Mouse (Mus musculus) neural tube, embryonic 11.5 days (tissue): ENCODE measurements around the gene Fam213a. TPM values are rescaled to one million over a fixed set of nuclear protein-coding genes. Genes with fewer than 3 reads are reported as not detected.
A peak's percentile ranks its signal among the peaks of the same experiment; 100 is the strongest.

Experiments used
- ATAC-seq: fragments of 200-750 bp; cut with Nextera tagmentation; 2 replicates; pipeline ENCODE4 v1.8.0; 2017; ENCODE audit warnings: moderate number of reproducible peaks, mild to moderate bottlenecking, moderate TSS enrichment, moderate library complexity; ENCODE audit not compliant: insufficient read depth, low FRiP score, low TSS enrichment
- DNase-seq: peaks from one replicate; pipeline ENCODE4 v3.0.0-alpha.2; 2015; ENCODE audit warnings: low spot score
- H3K27ac ChIP-seq: fragments of 300-500 bp; sonication (generic); 2 replicates; pipeline ENCODE4 v1.5.1; 2014; ENCODE audit warnings: low read depth, mild to moderate bottlenecking, low read length
- H3K27me3 ChIP-seq: fragments of 300-500 bp; sonication (generic); 2 replicates; pipeline ENCODE4 v1.6.1; 2014; ENCODE audit warnings: mild to moderate bottlenecking, low read length, mixed read lengths; ENCODE audit not compliant: control insufficient read depth, insufficient read depth
- H3K36me3 ChIP-seq: fragments of 300-500 bp; sonication (generic); 2 replicates; pipeline ENCODE4 v1.6.1; 2014; ENCODE audit warnings: mild to moderate bottlenecking, low read length, moderate library complexity, mixed read lengths; ENCODE audit not compliant: control insufficient read depth, insufficient read depth
- H3K4me1 ChIP-seq: fragments of 300-500 bp; sonication (generic); 2 replicates; pipeline ENCODE4 v1.6.1; 2014; ENCODE audit warnings: low read length, mixed read lengths; ENCODE audit not compliant: control insufficient read depth, insufficient read depth
- H3K4me2 ChIP-seq: fragments of 300-500 bp; sonication (generic); 2 replicates; pipeline ENCODE4 v1.6.1; 2014; ENCODE audit warnings: low read depth, mild to moderate bottlenecking, moderate library complexity
- H3K4me3 ChIP-seq: fragments of 300-500 bp; sonication (generic); 2 replicates; pipeline ENCODE4 v1.5.1; 2014; ENCODE audit warnings: low read depth, low read length
- H3K9ac ChIP-seq: fragments of 300-500 bp; sonication (generic); 2 replicates; pipeline ENCODE4 v1.6.1; 2014; ENCODE audit warnings: mild to moderate bottlenecking, low read length
- H3K9me3 ChIP-seq: fragments of 300-500 bp; sonication (generic); 2 replicates; pipeline ENCODE4 v1.6.1; 2016; ENCODE audit warnings: low read length; ENCODE audit not compliant: control insufficient read depth
- WGBS: fragments of 180-500 bp; shearing (Covaris S2); extraction: QIAGEN DNeasy Blood & Tissue Kit; methylation state at CpG from one replicate; pipeline ENCODE4 v1.1.7; 2014; 5-methylcytosine and 5-hydroxymethylcytosine counted together
- polyA plus RNA-seq: library from polyadenylated mRNA; unstranded; fragments of >200 nt; fragmentation: Nextera tagmentation; extraction: Ambion mirVana; gene quantifications from 2 replicates; pipeline ENCODE4 v1.2.1, GENCODE M21; 2014

Gene Fam213a
- polyA plus RNA-seq, 1 experiment from 2014 or later = 48.5 TPM

GRCm38 (mm10) chr14:40967598-40967900 lies 46.0 kb downstream of the Fam213a start:
- no peaks in the 10 kb centered on the region for H3K36me3 ChIP-seq
- H3K9me3 ChIP-seq = no peaks in the 10 kb centered on the region
- DNase-seq (no peak), ATAC-seq (no peak)
- peak overlapping the region; percentile 61 for H3K4me2 ChIP-seq
- H3K27me3 ChIP-seq = no peaks in the 10 kb centered on the region
- H3K27ac ChIP-seq = peak overlapping the region; percentile 69
- peak overlapping the region; percentile 66 for H3K9ac ChIP-seq
- peak overlapping the region; percentile 89 for H3K4me3 ChIP-seq
- H3K4me1 ChIP-seq = peaks cover 14% of the 10 kb centered on the region
- WGBS = 3% methylated on average over 6 of the region's 6 CpGs

DNA sequence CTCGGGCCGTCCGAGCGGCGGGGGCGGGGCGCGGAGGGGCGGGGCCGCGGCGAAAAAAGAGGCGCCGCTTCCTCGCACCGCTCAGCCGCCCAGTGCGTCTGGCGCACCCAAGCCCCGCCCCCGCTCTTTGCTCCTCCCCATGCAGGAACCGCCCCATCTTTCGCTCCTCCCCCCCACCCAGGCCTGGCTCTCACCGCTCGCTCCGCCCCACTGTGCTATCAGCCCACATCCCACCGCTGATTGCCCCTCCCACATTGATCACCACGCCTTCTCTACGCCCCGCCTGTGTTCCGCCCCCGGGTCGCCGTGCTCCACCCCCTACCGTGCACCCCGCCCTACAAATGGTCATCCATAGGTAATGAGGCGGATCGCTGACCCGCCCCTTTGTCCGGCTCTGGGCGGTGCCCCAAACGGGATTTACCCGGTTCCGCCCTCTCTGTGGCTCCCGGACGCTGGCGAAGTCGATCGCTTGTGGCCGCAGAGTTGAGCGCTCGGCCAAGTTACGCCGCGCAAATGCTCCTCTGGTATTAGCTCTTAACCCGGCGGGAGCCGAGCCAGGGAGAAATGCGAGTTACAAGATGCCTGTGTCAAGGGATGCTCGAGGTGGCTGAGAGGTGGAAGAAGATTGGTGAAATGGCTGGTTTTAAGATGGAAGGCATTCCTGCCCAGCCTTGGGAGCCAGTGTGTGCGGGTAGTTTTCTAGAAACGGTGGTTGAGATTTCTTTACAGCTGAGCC lies 46.6 kb downstream of the Fam213a start:
- Histone ChIP-seq H3K4me1 (peaks cover 19% of the 10 kb centered on the region), H3K4me2 (peak overlapping the region; percentile 85), H3K9ac (peak overlapping the region; percentile 93), H3K36me3 (no peaks in the 10 kb centered on the region), H3K27me3 (no peaks in the 10 kb centered on the region), H3K4me3 (peak overlapping the region; percentile 89), H3K9me3 (no peaks in the 10 kb centered on the region), H3K27ac (peak overlapping the region; percentile 83)
- ATAC-seq (peak; percentile 92), DNase-seq (peak; percentile 96)
- under 1% methylated on average over 52 of the region's 62 CpGs for WGBS

GRCm38 (mm10) chr14:40966392-40966861 lies 47.2 kb downstream of the Fam213a start, which contains the start of gene Tspan14:
Gene Tspan14 (minus strand): TSS chr14:40966807.
- no peaks in the 10 kb centered on the region for H3K36me3 ChIP-seq
- no peaks in the 10 kb centered on the region for H3K27me3 ChIP-seq
- under 1% methylated on average over 46 of the region's 54 CpGs for WGBS
- peaks cover 20% of the 10 kb centered on the region for H3K4me1 ChIP-seq
- H3K27ac ChIP-seq = peak within 1 kb of the TSS; percentile 83
- ATAC-seq (no peak), DNase-seq (no peak)
- H3K9ac ChIP-seq = peak within 1 kb of the TSS; percentile 93
- H3K4me3 ChIP-seq = peak within 1 kb of the TSS; percentile 89
- H3K9me3 ChIP-seq = no peaks in the 10 kb centered on the region
- H3K4me2 ChIP-seq = peak within 1 kb of the TSS; percentile 85

- DNase-seq (peak; percentile 52), ATAC-seq (peak; percentile 11; the same call in 1 of the 2 replicates)
- H3K9me3 ChIP-seq = no peaks in the 10 kb centered on the region
- peak overlapping the region; percentile 85 for H3K4me2 ChIP-seq
- WGBS = under 1% methylated on average over 14 of the region's 15 CpGs
- H3K27ac ChIP-seq = peak overlapping the region; percentile 83
- peaks cover 20% of the 10 kb centered on the region for H3K4me1 ChIP-seq
- H3K4me3 ChIP-seq = peak overlapping the region; percentile 89
- no peaks in the 10 kb centered on the region for H3K36me3 ChIP-seq
- H3K9ac ChIP-seq = peak overlapping the region; percentile 93
- H3K27me3 ChIP-seq = no peaks in the 10 kb centered on the region
Observed at GRCm38 (mm10) chr14:40965507-40966356, 47.9 kb downstream of the Fam213a start.

DNA sequence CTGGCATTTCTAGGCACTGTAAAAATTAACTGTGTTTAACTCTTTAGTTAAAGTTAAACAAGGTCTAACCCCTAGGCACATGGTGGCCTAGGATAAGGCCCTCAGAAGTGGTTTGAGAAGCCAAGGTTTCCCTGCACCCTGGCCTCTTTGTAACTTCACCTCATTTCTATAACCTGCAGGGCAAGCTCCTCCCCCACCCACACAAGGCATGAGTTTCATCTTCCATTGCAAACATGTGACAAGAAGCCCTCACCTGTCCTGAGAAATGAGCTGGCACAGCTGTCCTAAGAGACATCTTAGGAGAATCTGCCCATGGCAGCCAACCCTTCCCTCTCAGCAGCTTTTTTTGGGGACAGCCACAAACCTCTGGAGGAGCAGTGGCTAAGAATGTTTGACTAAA lies 48.7 kb downstream of the Fam213a start:
- Histone ChIP-seq H3K27ac (no peak overlapping the region), H3K9ac (no peak overlapping the region), H3K36me3 (no peaks in the 10 kb centered on the region), H3K27me3 (no peaks in the 10 kb centered on the region), H3K4me2 (peak overlapping the region; percentile 85), H3K4me3 (peak overlapping the region; percentile 89; the same call in 1 of the 2 replicates), H3K9me3 (no peaks in the 10 kb centered on the region), H3K4me1 (peaks cover 25% of the 10 kb centered on the region)
- no peak for DNase-seq
- no peak for ATAC-seq

DNA sequence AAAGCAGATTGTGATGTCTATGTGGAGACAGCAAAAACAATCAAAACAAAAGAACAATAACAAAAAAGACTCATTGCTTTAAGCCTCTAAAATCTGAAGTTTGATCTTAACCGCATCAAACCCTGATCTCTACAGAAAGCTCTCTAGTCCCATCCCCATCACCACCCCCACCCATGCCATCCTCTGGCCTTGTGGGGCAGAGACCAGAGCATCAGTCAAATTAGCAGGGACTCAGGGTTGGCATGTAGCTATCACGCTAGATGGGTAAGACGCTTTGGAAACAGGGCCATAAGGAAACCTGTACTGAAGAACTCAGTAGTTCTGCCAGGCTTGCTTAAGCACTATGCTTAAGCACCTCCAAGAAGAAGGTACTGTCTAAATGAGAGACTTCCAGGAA lies 49.4 kb downstream of the Fam213a start:
- no peak overlapping the region for H3K27ac ChIP-seq
- DNase-seq (no peak), ATAC-seq (no peak)
- no peaks in the 10 kb centered on the region for H3K9me3 ChIP-seq
- H3K4me3 ChIP-seq = no peak overlapping the region
- 97% methylated on average over 3 of the region's 3 CpGs for WGBS
- no peaks in the 10 kb centered on the region for H3K36me3 ChIP-seq
- H3K27me3 ChIP-seq = no peaks in the 10 kb centered on the region
- H3K9ac ChIP-seq = no peak overlapping the region
- no peak overlapping the region for H3K4me2 ChIP-seq
- H3K4me1 ChIP-seq = peaks cover 32% of the 10 kb centered on the region

GRCm38 (mm10) chr14:40963501-40964213 lies 49.9 kb downstream of the Fam213a start:
- Histone ChIP-seq H3K4me1 (peaks cover 37% of the 10 kb centered on the region), H3K9me3 (no peaks in the 10 kb centered on the region), H3K27me3 (no peaks in the 10 kb centered on the region), H3K4me3 (no peak overlapping the region), H3K36me3 (no peaks in the 10 kb centered on the region), H3K4me2 (no peak overlapping the region), H3K27ac (no peak overlapping the region), H3K9ac (no peak overlapping the region)
- 74% methylated on average over 3 of the region's 3 CpGs for WGBS
- ATAC-seq = no peak
- no peak for DNase-seq

DNA sequence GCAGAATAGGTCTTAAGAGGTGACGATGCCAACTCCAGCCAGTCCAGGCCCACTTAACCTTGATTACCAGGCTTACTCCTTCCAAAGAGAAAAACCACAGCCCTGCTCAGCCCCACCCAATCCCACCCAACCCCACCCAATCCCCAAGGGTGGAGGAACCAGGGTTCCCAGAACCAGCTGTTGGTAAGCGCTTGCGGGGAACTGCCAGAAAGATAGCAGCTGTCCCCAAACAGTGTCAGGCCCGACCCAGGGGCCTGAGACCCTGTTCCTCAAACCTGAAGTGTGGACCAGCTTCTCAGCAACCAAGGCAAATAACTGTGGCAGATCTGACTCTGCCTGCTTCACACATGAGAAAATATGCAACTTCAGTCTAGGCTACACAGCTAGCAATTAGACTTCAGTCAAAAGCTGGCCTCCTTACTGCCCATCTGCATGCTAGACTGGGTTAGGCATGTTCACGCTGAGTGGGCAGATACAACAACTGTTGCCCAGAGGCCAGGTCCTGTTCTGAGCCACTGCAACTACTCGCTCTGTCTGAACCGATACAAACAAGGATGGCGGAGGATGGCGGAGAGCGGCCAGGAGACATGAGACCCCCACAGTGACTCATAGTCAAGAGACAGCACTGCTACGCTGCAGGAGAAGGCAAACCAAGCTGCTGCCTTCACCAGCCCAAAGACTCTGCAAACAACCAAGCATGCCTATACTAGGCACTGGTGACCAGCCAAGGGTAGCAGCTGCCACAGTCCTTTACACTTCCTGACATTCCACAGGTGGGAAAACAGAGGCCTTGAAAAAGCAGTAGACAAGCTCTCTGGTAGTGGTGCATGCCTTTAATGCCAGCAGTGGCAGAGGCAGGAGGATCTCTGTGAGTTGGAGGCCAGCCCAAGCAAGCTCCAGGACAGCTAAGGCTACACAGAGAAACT lies 51.0 kb downstream of the Fam213a start:
- Histone ChIP-seq H3K27me3 (no peaks in the 10 kb centered on the region), H3K4me1 (peaks cover 47% of the 10 kb centered on the region), H3K4me3 (no peak overlapping the region), H3K4me2 (no peak overlapping the region), H3K36me3 (no peaks in the 10 kb centered on the region), H3K9ac (no peak overlapping the region), H3K9me3 (no peaks in the 10 kb centered on the region), H3K27ac (0 out of 2 replicates have a peak overlapping the region, but pooled peaks have one; percentile 8)
- ATAC-seq = no peak
- DNase-seq = no peak
- 79% methylated on average over 11 of the region's 11 CpGs for WGBS
